Mouse (Mus musculus): ENCODE results near the gene Cdk8.

GRCm38 (mm10) chr5:146290446-146290845 is 59.4 kb downstream of the Cdk8 start:
- TF ChIP-seq CTCF (IDR thresholded peaks at IDR 0.05; ENCODE audit: extremely low read depth, insufficient read length, insufficient replicate concordance, low read depth, low read length) (no peak), POLR2A (IDR thresholded peaks at IDR 0.05; ENCODE audit: low read depth, low read length) (no peak)
